Mouse (Mus musculus): ENCODE measurements around the gene Samd14. TPM values are rescaled to one million over a fixed set of nuclear protein-coding genes. Genes with fewer than 3 reads are reported as not detected.

Gene Samd14
- polyA plus RNA-seq, 1 experiment from 2014 or later = 5.4 TPM

- H3K4me1 ChIP-seq (ENCODE audit: insufficient read depth, low read depth, low read length) = peaks cover 14% of the 10 kb centered on the region; the same call in 1 of the 2 replicates
- H3K27me3 ChIP-seq (replicated peaks; ENCODE audit: insufficient read depth, low read length) = no peaks in the 10 kb centered on the region
- no peak for DNase-seq (ENCODE audit: low spot score)
- H3K27ac ChIP-seq (ENCODE audit: low read length) = 0 out of 2 replicates have a peak overlapping the region, but pooled peaks have one; percentile 90
- no peak for TF ChIP-seq EP300 (IDR thresholded peaks at IDR 0.05)
- TF ChIP-seq CTCF (IDR thresholded peaks at IDR 0.05) = no peak
- H3K4me2 ChIP-seq (replicated peaks; ENCODE audit: low read depth, low read length) = peak overlapping the region; percentile 90
- WGBS = 67% methylated on average over 4 of the region's 4 CpGs
- no peak overlapping the region for H3K4me3 ChIP-seq (ENCODE audit: low read depth, low read length)
- ATAC-seq = no peak
- H3K9me3 ChIP-seq (ENCODE audit: low read length) = no peaks in the 10 kb centered on the region
- no peak overlapping the region for H3K9ac ChIP-seq (replicated peaks; ENCODE audit: low read depth)
- peaks cover 4% of the 10 kb centered on the region; the same call in 1 of the 2 replicates for H3K36me3 ChIP-seq (ENCODE audit: insufficient read depth, low read length)
These were observed 30.1 kb downstream of the Samd14 start for GRCm38 (mm10) chr11:95039766-95040165.

GRCm38 (mm10) chr11:95040491-95041138 lies 30.9 kb downstream of the Samd14 start:
- H3K4me1 ChIP-seq (ENCODE audit: insufficient read depth, low read depth, low read length) = peaks cover 14% of the 10 kb centered on the region; the same call in 1 of the 2 replicates
- TF ChIP-seq EP300 (IDR thresholded peaks at IDR 0.05) (no peak), CTCF (IDR thresholded peaks at IDR 0.05) (no peak)
- WGBS = 2% methylated on average over 20 of the region's 20 CpGs
- peak; percentile 72 for ATAC-seq
- peak; percentile 92 for DNase-seq (ENCODE audit: low spot score)
- H3K9ac ChIP-seq (replicated peaks; ENCODE audit: low read depth) = peak overlapping the region; percentile 67
- H3K36me3 ChIP-seq (ENCODE audit: insufficient read depth, low read length) = peaks cover 10% of the 10 kb centered on the region; the same call in 1 of the 2 replicates
- H3K27ac ChIP-seq (ENCODE audit: low read length) = peak overlapping the region; percentile 90
- peak overlapping the region; percentile 90 for H3K4me2 ChIP-seq (replicated peaks; ENCODE audit: low read depth, low read length)
- H3K4me3 ChIP-seq (ENCODE audit: low read depth, low read length) = peak overlapping the region; percentile 65
- no peaks in the 10 kb centered on the region for H3K9me3 ChIP-seq (ENCODE audit: low read length)
- no peaks in the 10 kb centered on the region for H3K27me3 ChIP-seq (replicated peaks; ENCODE audit: insufficient read depth, low read length)

- peak within 1 kb of the TSS; percentile 67 for H3K9ac ChIP-seq (replicated peaks; ENCODE audit: low read depth)
- no peaks in the 10 kb centered on the region for H3K9me3 ChIP-seq (ENCODE audit: low read length)
- no peaks in the 10 kb centered on the region for H3K27me3 ChIP-seq (replicated peaks; ENCODE audit: insufficient read depth, low read length)
- peak within 1 kb of the TSS; percentile 65 for H3K4me3 ChIP-seq (ENCODE audit: low read depth, low read length)
- peak; percentile 99 for DNase-seq (ENCODE audit: low spot score)
- peaks cover 10% of the 10 kb centered on the region; the same call in 1 of the 2 replicates for H3K36me3 ChIP-seq (ENCODE audit: insufficient read depth, low read length)
- under 1% methylated on average over 40 of the region's 41 CpGs for WGBS
- peaks cover 14% of the 10 kb centered on the region; the same call in 1 of the 2 replicates for H3K4me1 ChIP-seq (ENCODE audit: insufficient read depth, low read depth, low read length)
- TF ChIP-seq CTCF (IDR thresholded peaks at IDR 0.05) (no peak), EP300 (IDR thresholded peaks at IDR 0.05) (no peak; the same call in 1 of the 2 replicates)
- H3K4me2 ChIP-seq (replicated peaks; ENCODE audit: low read depth, low read length) = peak within 1 kb of the TSS; percentile 90
- ATAC-seq = peak; percentile 96
- H3K27ac ChIP-seq (ENCODE audit: low read length) = peak within 1 kb of the TSS; percentile 90
These were observed 31.5 kb downstream of the Samd14 start, which contains the start of gene Pdk2 for GRCm38 (mm10) chr11:95041139-95041609. Gene Pdk2 (minus strand): TSS chr11:95041354.

GRCm38 (mm10) chr11:95042096-95042495 lies 32.4 kb downstream of the Samd14 start:
- peak overlapping the region; percentile 65 for H3K4me3 ChIP-seq (ENCODE audit: low read depth, low read length)
- 0 out of 2 replicates have a peak overlapping the region, but pooled peaks have one; percentile 58 for H3K27ac ChIP-seq (ENCODE audit: low read length)
- peaks cover 14% of the 10 kb centered on the region; the same call in 1 of the 2 replicates for H3K4me1 ChIP-seq (ENCODE audit: insufficient read depth, low read depth, low read length)
- WGBS = under 1% methylated on average over 11 of the region's 11 CpGs
- ATAC-seq (peak; percentile 30), DNase-seq (ENCODE audit: low spot score) (peak; percentile 90)
- no peak overlapping the region for H3K9ac ChIP-seq (replicated peaks; ENCODE audit: low read depth)
- peak overlapping the region; percentile 90 for H3K4me2 ChIP-seq (replicated peaks; ENCODE audit: low read depth, low read length)
- peaks cover 10% of the 10 kb centered on the region; the same call in 1 of the 2 replicates for H3K36me3 ChIP-seq (ENCODE audit: insufficient read depth, low read length)
- H3K9me3 ChIP-seq (ENCODE audit: low read length) = no peaks in the 10 kb centered on the region
- no peaks in the 10 kb centered on the region for H3K27me3 ChIP-seq (replicated peaks; ENCODE audit: insufficient read depth, low read length)
- TF ChIP-seq CTCF (IDR thresholded peaks at IDR 0.05) = peak; percentile 86
- TF ChIP-seq EP300 (IDR thresholded peaks at IDR 0.05) = no peak

DNA sequence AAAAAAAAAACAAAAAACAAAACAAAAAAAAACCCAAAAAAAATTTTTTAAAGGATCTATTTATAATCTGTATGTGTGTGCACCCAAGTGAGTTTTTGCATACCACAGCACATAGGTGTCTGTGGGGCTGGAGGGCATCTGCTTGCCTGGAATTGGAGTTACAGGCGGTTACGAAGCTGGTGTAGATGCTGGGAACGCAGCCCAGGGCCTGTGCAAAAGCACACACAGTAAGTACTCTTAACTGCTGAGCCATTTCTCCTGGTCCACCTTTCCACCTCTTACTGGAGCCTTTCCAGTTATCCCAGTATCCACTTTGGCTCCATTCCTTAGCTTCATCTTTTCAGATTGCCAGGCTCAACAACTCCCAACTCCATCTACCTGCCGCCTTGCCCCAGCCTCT lies 33.4 kb downstream of the Samd14 start:
- Histone ChIP-seq H3K9me3 (ENCODE audit: low read length) (no peaks in the 10 kb centered on the region), H3K27me3 (replicated peaks; ENCODE audit: insufficient read depth, low read length) (no peaks in the 10 kb centered on the region), H3K27ac (ENCODE audit: low read length) (no peak overlapping the region), H3K9ac (replicated peaks; ENCODE audit: low read depth) (no peak overlapping the region), H3K4me1 (ENCODE audit: insufficient read depth, low read depth, low read length) (peaks cover 14% of the 10 kb centered on the region; the same call in 1 of the 2 replicates), H3K4me3 (ENCODE audit: low read depth, low read length) (no peak overlapping the region), H3K4me2 (replicated peaks; ENCODE audit: low read depth, low read length) (no peak overlapping the region), H3K36me3 (ENCODE audit: insufficient read depth, low read length) (peaks cover 10% of the 10 kb centered on the region; the same call in 1 of the 2 replicates)
- TF ChIP-seq EP300 (IDR thresholded peaks at IDR 0.05) (no peak), CTCF (IDR thresholded peaks at IDR 0.05) (no peak)
- ATAC-seq (no peak), DNase-seq (ENCODE audit: low spot score) (no peak)
- WGBS = 73% methylated on average over 4 of the region's 4 CpGs

DNA sequence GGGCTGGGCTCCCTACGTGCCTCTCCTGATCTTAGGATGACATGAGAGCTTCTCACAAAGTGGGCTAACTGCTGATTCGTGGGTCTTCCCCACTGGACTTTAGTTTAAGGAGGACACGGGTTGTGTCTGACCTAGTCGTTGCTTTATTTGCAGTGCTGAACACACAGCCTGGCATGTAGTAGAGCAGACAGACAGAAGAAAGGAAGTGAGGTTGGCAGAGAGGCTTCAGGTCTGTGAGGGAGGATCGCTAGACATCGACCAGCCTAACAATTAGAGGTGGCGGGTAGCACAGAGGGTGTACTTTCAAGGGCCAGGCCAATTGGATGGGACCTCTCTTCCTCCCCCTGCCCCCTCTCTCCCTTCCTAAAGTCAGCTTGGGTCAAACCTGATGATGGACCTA lies 33.9 kb downstream of the Samd14 start:
- ATAC-seq (no peak), DNase-seq (ENCODE audit: low spot score) (no peak)
- WGBS = 50% methylated on average over 7 of the region's 7 CpGs
- H3K9ac ChIP-seq (replicated peaks; ENCODE audit: low read depth) = no peak overlapping the region
- TF ChIP-seq CTCF (IDR thresholded peaks at IDR 0.05) (no peak), EP300 (IDR thresholded peaks at IDR 0.05) (no peak)
- H3K4me2 ChIP-seq (replicated peaks; ENCODE audit: low read depth, low read length) = no peak overlapping the region
- H3K27me3 ChIP-seq (replicated peaks; ENCODE audit: insufficient read depth, low read length) = no peaks in the 10 kb centered on the region
- peaks cover 8% of the 10 kb centered on the region; the same call in 1 of the 2 replicates for H3K36me3 ChIP-seq (ENCODE audit: insufficient read depth, low read length)
- H3K4me3 ChIP-seq (ENCODE audit: low read depth, low read length) = no peak overlapping the region
- no peak overlapping the region for H3K27ac ChIP-seq (ENCODE audit: low read length)
- H3K4me1 ChIP-seq (ENCODE audit: insufficient read depth, low read depth, low read length) = peaks cover 14% of the 10 kb centered on the region; the same call in 1 of the 2 replicates
- no peaks in the 10 kb centered on the region for H3K9me3 ChIP-seq (ENCODE audit: low read length)

Measured in lung, postnatal 0 days (tissue).